Mouse (Mus musculus) lung, postnatal 4 days (tissue): ENCODE measurements around the gene 2210016F16Rik.
"Not testable (repeated sequence)": the region's sequence is repeated elsewhere in the genome, so short reads cannot be mapped to it uniquely, and the experiment has no call there.

ENCODE experiments used
- DNase-seq, 2 experiments: peaks; one replicate each; pipeline ENCODE4 v3.0.0; 2021

2210016F16Rik gene

GRCm38 (mm10) chr13:58372278-58373152, 12.5 kb downstream of the 2210016F16Rik start:
- DNase-seq: peak; percentile 40 to 62

DNA sequence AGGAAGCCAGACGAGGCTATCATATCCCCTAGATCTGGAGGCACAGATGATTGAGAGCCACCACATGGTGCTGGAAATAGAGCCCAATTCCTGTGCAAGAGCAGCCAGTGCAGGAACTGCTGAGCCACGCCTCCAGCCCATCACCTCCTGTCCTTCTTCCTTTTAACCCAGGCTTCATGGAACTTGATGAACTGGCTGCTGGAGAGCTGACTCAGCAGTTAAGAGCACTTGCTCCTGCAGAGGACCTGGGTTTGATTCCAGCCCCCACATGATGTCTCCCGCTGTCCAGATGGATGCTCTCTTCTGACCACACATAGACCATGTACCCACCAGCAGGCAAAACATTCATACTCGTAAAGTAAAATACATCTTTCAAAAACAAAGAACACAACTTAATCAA, 16.2 kb downstream of the 2210016F16Rik start:
- no peak for DNase-seq

- no peak for DNase-seq
These were observed 17.4 kb downstream of the 2210016F16Rik start for GRCm38 (mm10) chr13:58367641-58368040.

DNA sequence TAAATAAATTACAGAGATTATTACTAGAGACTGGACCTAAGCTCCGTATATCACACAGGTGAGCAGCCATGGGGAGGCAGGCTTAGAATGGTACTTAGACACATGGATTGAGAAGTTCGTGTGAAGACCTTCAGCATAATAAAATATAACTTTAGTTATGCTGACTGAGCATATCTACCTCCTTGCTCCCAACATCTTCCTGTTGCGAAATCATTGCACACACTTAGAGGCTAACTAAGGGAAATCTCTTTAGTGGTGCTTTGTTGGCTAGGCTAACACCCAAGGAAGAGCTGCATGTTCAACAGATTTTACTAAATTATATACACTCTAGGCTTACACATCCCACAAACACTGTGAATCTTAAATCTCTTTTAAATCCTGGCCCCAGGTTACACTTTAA, 18.7 kb downstream of the 2210016F16Rik start:
- no peak for DNase-seq

DNA sequence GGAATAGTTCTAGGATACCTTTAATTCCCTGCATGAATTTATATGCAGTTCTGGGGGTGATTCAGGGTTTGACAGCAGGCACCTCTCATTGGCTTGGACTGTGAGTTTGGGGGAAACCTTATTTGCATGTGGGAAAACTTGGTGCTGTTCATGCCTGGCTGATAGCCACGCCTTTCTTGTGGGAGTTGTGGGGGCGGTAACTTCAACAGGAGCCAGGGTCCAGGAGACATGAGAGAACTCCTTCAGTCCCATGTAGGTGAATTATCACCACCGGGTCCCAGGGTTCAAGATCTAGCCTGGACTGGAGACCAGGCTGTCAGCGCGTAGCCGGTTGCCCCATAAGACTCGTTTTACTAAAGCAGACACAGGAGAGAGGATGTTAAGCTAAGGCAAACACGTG, 19.8 kb downstream of the 2210016F16Rik start:
- not testable (repeated sequence) for DNase-seq

DNA sequence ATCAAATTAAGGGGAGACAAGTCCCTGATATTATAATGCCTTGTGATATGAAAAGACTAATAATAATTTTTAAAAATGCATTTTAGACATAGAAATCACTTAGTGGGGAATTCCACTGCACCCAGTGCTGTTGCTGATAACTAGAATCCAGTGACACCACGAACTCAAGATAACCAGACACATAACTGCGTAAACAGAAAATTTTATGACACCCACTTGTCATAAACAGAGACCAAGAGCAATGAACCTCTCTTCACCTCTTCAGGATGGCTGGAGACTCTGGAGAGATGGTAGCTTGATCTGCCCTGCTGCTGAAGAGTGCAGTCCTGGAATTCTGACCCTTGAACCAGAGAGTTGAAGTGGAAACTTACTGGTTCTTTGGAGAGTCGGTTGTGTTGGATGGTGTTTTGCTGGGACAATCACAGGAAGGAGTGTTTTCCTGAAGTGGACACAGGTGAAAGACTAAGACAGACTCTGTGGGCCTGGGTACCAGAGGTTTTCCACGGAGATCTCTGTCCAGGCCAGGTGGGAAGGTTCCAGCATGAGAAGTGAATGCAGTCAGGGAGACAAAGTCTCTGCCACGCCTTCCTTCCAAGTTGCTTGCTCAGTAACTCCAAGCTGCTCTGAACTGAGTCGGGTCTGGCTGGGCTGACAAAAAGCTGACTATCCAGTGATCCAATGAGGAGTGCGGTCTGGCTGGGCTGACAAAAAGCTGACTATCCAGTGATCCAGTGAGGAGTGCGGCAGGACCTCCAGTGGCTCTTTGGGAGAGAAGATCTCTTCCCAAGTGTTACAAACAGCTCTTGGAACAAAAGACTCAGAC, 20.5 kb downstream of the 2210016F16Rik start:
- no peak for DNase-seq

- no peak for DNase-seq
These were observed 25.7 kb downstream of the 2210016F16Rik start for GRCm38 (mm10) chr13:58359304-58359653.

- peak; percentile 89 to 92 for DNase-seq
These were observed 26.3 kb downstream of the 2210016F16Rik start, which contains the start of gene Kif27 for GRCm38 (mm10) chr13:58358629-58359303. Kif27 (minus strand) TSS chr13:58359122.

DNA sequence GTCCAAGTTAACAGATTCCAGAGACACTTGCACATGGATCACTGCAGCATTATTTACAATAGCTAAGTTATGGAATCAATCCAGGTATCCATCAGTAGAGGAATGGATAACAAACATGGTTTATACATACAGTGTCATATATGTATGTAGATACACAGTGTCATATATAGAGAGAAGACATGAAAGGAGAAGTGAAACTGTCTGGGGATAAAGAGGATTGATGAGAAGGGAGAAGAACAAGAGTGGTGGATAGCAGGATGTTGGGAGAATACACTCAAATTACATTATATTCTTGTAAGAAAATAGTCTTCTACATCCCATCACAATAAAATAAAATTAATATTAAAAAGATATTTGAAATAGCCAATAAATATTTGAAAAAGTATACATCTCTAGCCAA, 32.0 kb downstream of the 2210016F16Rik start:
- no peak for DNase-seq

- no peak for DNase-seq
These were observed 34.4 kb downstream of the 2210016F16Rik start for GRCm38 (mm10) chr13:58350606-58351005.

- DNase-seq: no peak
These were observed 40.5 kb downstream of the 2210016F16Rik start for GRCm38 (mm10) chr13:58344505-58344904.

DNA sequence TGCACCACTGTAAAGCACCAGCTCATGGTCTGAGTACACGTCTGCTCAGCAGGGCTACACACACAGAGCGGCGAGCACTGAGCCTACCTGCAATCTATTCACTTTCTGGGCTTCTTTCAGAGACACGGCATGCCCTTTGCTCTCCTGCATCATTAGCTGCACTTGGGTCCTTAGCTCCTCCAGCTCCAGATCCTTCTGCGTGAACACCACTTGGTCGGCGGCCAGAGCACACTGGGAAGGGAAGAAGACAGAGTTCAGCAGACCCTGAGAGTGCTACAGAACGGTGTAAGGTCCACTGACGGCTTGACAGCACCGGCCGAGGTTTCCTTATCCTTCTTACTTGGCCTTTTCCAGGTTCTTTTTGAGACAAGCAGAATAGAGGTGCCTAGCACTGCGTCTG, 47.6 kb downstream of the 2210016F16Rik start:
- no peak for DNase-seq

DNA sequence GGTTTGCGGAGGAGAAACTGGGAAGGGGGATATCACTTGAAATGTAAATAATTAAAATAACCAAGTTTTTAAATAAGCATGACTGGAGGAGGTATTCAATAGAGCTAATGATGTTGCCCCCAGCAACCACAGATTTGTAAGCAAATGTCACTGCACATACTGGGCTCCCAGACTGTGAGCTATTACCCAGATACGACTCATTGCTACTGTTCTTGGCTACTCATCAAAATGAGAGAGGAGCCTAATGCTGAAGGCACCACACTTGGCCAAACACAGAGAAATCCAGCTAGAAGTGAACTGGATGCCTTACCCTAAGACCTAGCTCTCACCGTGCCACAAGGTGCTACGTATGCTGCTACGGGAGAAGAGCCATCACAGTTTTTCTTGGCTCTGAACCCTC, 50.9 kb downstream of the 2210016F16Rik start:
- DNase-seq: no peak
